Mouse (Mus musculus) lung, postnatal 0 days (tissue): ENCODE results near the gene Rab7b.

Source experiments
- CTCF ChIP-seq: IDR thresholded peaks from 2 replicates; pipeline ENCODE4 v1.5.1; 2016; ENCODE audit warnings: antibody characterized with exemption, mild to moderate bottlenecking
- EP300 ChIP-seq: IDR thresholded peaks from 2 replicates; pipeline ENCODE4 v1.6.1; 2016; ENCODE audit warnings: antibody characterized with exemption, mild to moderate bottlenecking, control low read depth

GRCm38 (mm10) chr1:131659512-131660085, 28.9 kb upstream of the Rab7b start:
- TF ChIP-seq CTCF (no peak), EP300 (no peak)
